Mouse (Mus musculus) MEL (cell line): ENCODE measurements at regions not wholly inside any gene's neighbourhood (a gene's known extent, or its start where the extent isn't known, plus 50 kb on each side); places are given as distances from the start of the nearest gene placed in this dataset.

ENCODE experiments used
- DNase-seq: peaks from one replicate; pipeline ENCODE4 v3.0.0; 2011; ENCODE audit warnings: low read depth, low spot score
- H3K27ac ChIP-seq: 2 replicates; pipeline ENCODE4 v1.5.1; 2012; ENCODE audit warnings: low read depth, mild to moderate bottlenecking, control low read depth, low read length, moderate library complexity; ENCODE audit not compliant: control insufficient read depth
- H3K27me3 ChIP-seq, 2 experiments: fragments of 150-350 bp in 1 of 2; sonication (generic) in 1 of 2; 2 replicates each; pipeline ENCODE4 v1.6.1; 2012; ENCODE audit warnings: low read length in 2 of 2, mild to moderate bottlenecking in 2 of 2, improper control_type of control experiment in 1 of 2, moderate library complexity in 1 of 2; ENCODE audit not compliant: insufficient read depth in 2 of 2, control insufficient read depth in 1 of 2
- H3K36me3 ChIP-seq, 2 experiments: 2 replicates each; pipeline ENCODE4 v1.6.1; 2012 to 2014; ENCODE audit warnings: low read length in 2 of 2, improper control_type of control experiment in 1 of 2, inconsistent platforms in 1 of 2, mild to moderate bottlenecking in 1 of 2; ENCODE audit not compliant: insufficient read depth in 2 of 2, control insufficient read depth in 1 of 2
- H3K4me1 ChIP-seq, 2 experiments: fragments of 150-350 bp in 1 of 2; sonication (generic) in 1 of 2; 2 replicates each; pipeline ENCODE4 v1.6.1; 2012; ENCODE audit warnings: low read length in 2 of 2, improper control_type of control experiment in 1 of 2, mild to moderate bottlenecking in 1 of 2; ENCODE audit not compliant: insufficient read depth in 2 of 2, control insufficient read depth in 1 of 2
- H3K4me3 ChIP-seq, 2 experiments: fragments of 150-350 bp in 1 of 2; sonication (generic) in 1 of 2; 2 replicates each; pipeline ENCODE4 v1.5.1; 2012; ENCODE audit warnings: low read depth in 2 of 2, low read length in 2 of 2, mild to moderate bottlenecking in 2 of 2, moderate library complexity in 2 of 2, control low read depth in 1 of 2, improper control_type of control experiment in 1 of 2; ENCODE audit not compliant: control insufficient read depth in 1 of 2, insufficient read depth in 1 of 2
- H3K79me2 ChIP-seq: 2 replicates; pipeline ENCODE4 v1.6.1; 2012; ENCODE audit warnings: mild to moderate bottlenecking, low read length, moderate library complexity; ENCODE audit not compliant: control insufficient read depth, poor library complexity, insufficient read depth
- H3K9ac ChIP-seq: 2 replicates; pipeline ENCODE4 v1.6.1; 2012; ENCODE audit warnings: low read depth, mild to moderate bottlenecking, control low read depth, low read length, moderate library complexity; ENCODE audit not compliant: control insufficient read depth, poor library complexity, severe bottlenecking
- H3K9me3 ChIP-seq: fragments of 150-350 bp; sonication (generic); replicated peaks from 2 replicates; pipeline ENCODE4 v1.6.1; 2012; ENCODE audit warnings: mild to moderate bottlenecking, low read length, improper control_type of control experiment, moderate library complexity; ENCODE audit not compliant: insufficient read depth
- CHD1 ChIP-seq: IDR thresholded peaks from 2 replicates; pipeline ENCODE4 v1.6.1; 2012; ENCODE audit warnings: low read depth, mild to moderate bottlenecking, inconsistent platforms, low read length, improper control_type of control experiment
- CTCF ChIP-seq, 3 experiments: IDR thresholded peaks in 2 of 3; conservative IDR thresholded peaks in 1 of 3; 2 replicates each; pipeline ENCODE4 v1.5.1; 2011 to 2012; ENCODE audit warnings: low read length in 3 of 3, low read depth in 2 of 3, mild to moderate bottlenecking in 2 of 3, improper control_type of control experiment in 1 of 3, inconsistent platforms in 1 of 3, mixed read lengths in 1 of 3, moderate library complexity in 1 of 3; ENCODE audit not compliant: control insufficient read depth in 1 of 3, insufficient read depth in 1 of 3, poor library complexity in 1 of 3, severe bottlenecking in 1 of 3
- E2F4 ChIP-seq: IDR thresholded peaks from 2 replicates; pipeline ENCODE4 v1.6.1; 2011; ENCODE audit warnings: low read depth, low read length, improper control_type of control experiment, borderline replicate concordance
- ETS1 ChIP-seq: IDR thresholded peaks from 2 replicates; pipeline ENCODE4 v1.6.1; 2012; ENCODE audit warnings: low read depth, mild to moderate bottlenecking, inconsistent platforms, low read length, improper control_type of control experiment, moderate library complexity
- HCFC1 ChIP-seq: IDR thresholded peaks from 2 replicates; pipeline ENCODE4 v1.6.1; 2012; ENCODE audit warnings: low read depth, mild to moderate bottlenecking, inconsistent platforms, low read length, improper control_type of control experiment, moderate library complexity
- JUND ChIP-seq: IDR thresholded peaks from 2 replicates; pipeline ENCODE4 v1.6.1; 2011; ENCODE audit warnings: low read depth, mild to moderate bottlenecking, improper control_type of control experiment, low read length
- KAT2A ChIP-seq: conservative IDR thresholded peaks from 2 replicates; pipeline ENCODE4 v1.6.1; 2012; ENCODE audit warnings: low read depth, low read length, improper control_type of control experiment, inconsistent platforms
- MAZ ChIP-seq: IDR thresholded peaks from 2 replicates; pipeline ENCODE4 v1.6.1; 2012; ENCODE audit warnings: low read depth, mild to moderate bottlenecking, inconsistent platforms, low read length, improper control_type of control experiment
- MEF2A ChIP-seq: IDR thresholded peaks from 2 replicates; pipeline ENCODE4 v1.6.1; 2014; ENCODE audit warnings: low read depth, mild to moderate bottlenecking, inconsistent platforms, low read length, improper control_type of control experiment; ENCODE audit not compliant: poor library complexity, insufficient replicate concordance, severe bottlenecking; ENCODE audit errors: extremely low read depth
- MXI1 ChIP-seq: IDR thresholded peaks from 2 replicates; pipeline ENCODE4 v1.6.1; 2011; ENCODE audit warnings: mild to moderate bottlenecking, low read depth, low read length, improper control_type of control experiment
- MYB ChIP-seq: IDR thresholded peaks from 2 replicates; pipeline ENCODE4 v1.6.1; 2011; ENCODE audit warnings: mild to moderate bottlenecking, low read depth, low read length, improper control_type of control experiment
- NELFE ChIP-seq: IDR thresholded peaks from 2 replicates; pipeline ENCODE4 v1.6.1; 2011; ENCODE audit warnings: low read depth, low read length, improper control_type of control experiment
- POLR2A ChIP-seq, 2 experiments: IDR thresholded peaks; 2 replicates each; pipeline ENCODE4 v1.6.1; 2011 to 2012; ENCODE audit warnings: low read length in 2 of 2, mild to moderate bottlenecking in 2 of 2, control low read depth in 1 of 2, improper control_type of control experiment in 1 of 2, low read depth in 1 of 2, moderate library complexity in 1 of 2; ENCODE audit not compliant: control insufficient read depth in 1 of 2, insufficient read depth in 1 of 2, poor library complexity in 1 of 2
- POLR2AphosphoS2 ChIP-seq: IDR thresholded peaks from 2 replicates; pipeline ENCODE4 v1.6.1; 2011; ENCODE audit warnings: low read length, improper control_type of control experiment
- POLR2AphosphoS5 ChIP-seq: IDR thresholded peaks from 2 replicates; pipeline ENCODE4 v1.6.1; 2012; ENCODE audit warnings: low read depth, borderline replicate concordance, mild to moderate bottlenecking, inconsistent platforms, low read length, moderate library complexity, mixed read lengths
- RAD21 ChIP-seq: IDR thresholded peaks from 2 replicates; pipeline ENCODE4 v1.6.1; 2011; ENCODE audit warnings: mild to moderate bottlenecking, low read depth, low read length, improper control_type of control experiment
- SIN3A ChIP-seq: IDR thresholded peaks from 2 replicates; pipeline ENCODE4 v1.6.1; 2012; ENCODE audit warnings: low read length, improper control_type of control experiment, inconsistent platforms
- TAL1 ChIP-seq: IDR thresholded peaks from 2 replicates; pipeline ENCODE4 v1.6.1; 2012; ENCODE audit warnings: mild to moderate bottlenecking, inconsistent platforms, low read length, moderate library complexity, mixed read lengths
- TBP ChIP-seq: IDR thresholded peaks from 2 replicates; pipeline ENCODE4 v1.8.0; 2011; ENCODE audit warnings: low read depth, low read length, improper control_type of control experiment
- TCF12 ChIP-seq: IDR thresholded peaks from 2 replicates; pipeline ENCODE4 v1.6.1; 2014; ENCODE audit warnings: low read depth, mild to moderate bottlenecking, inconsistent platforms, low read length, improper control_type of control experiment, moderate library complexity
- UBTF ChIP-seq: IDR thresholded peaks from 2 replicates; pipeline ENCODE4 v1.6.1; 2012; ENCODE audit warnings: low read depth, mild to moderate bottlenecking, inconsistent platforms, low read length, improper control_type of control experiment, moderate library complexity, borderline replicate concordance; ENCODE audit not compliant: insufficient read depth
- USF1 ChIP-seq: IDR thresholded peaks from 2 replicates; pipeline ENCODE4 v1.6.1; 2014; ENCODE audit warnings: low read depth, mild to moderate bottlenecking, inconsistent platforms, low read length, improper control_type of control experiment, moderate library complexity
- ZKSCAN1 ChIP-seq: IDR thresholded peaks from 2 replicates; pipeline ENCODE4 v1.6.1; 2012; ENCODE audit warnings: low read depth, mild to moderate bottlenecking, inconsistent platforms, low read length, improper control_type of control experiment, moderate library complexity
- ZNF384 ChIP-seq: IDR thresholded peaks from 2 replicates; pipeline ENCODE4 v1.6.1; 2012; ENCODE audit warnings: low read depth, mild to moderate bottlenecking, inconsistent platforms, low read length, improper control_type of control experiment

- Histone ChIP-seq H3K9me3 (no peaks in the 10 kb centered on the region), H3K4me1 (no peaks in the 10 kb centered on the region), H3K79me2 (no peaks in the 10 kb centered on the region), H3K27me3 (no peaks in the 10 kb centered on the region), H3K27ac (no peak overlapping the region), H3K36me3 (no peaks in the 10 kb centered on the region), H3K9ac (no peak overlapping the region), H3K4me3 (no peak overlapping the region)
- TF ChIP-seq CTCF (IDR thresholded peaks at IDR 0.05 in 2 of 3, conservative IDR thresholded peaks at IDR 0.05 in 1 of 3; ENCODE audit: control insufficient read depth in 1 of 3, insufficient read depth in 1 of 3, low read depth in 2 of 3, low read length in 3 of 3, poor library complexity in 1 of 3, severe bottlenecking in 1 of 3) (no peak), MYB (no peak), USF1 (no peak), SIN3A (no peak), MXI1 (no peak), TCF12 (no peak), RAD21 (no peak), MAZ (no peak), JUND (no peak), POLR2AphosphoS2 (no peak), ZKSCAN1 (no peak), UBTF (no peak), E2F4 (no peak), HCFC1 (no peak), POLR2A (IDR thresholded peaks at IDR 0.05; ENCODE audit: control insufficient read depth in 1 of 2, insufficient read depth in 1 of 2, low read depth in 1 of 2, low read length in 2 of 2, poor library complexity in 1 of 2) (no peak), NELFE (no peak), CHD1 (no peak)
- DNase-seq: no peak
Measured at GRCm38 (mm10) chr5:133566506-133566905, 533.0 kb upstream of the Castor2 start.

GRCm38 (mm10) chr5:133550657-133551056, 548.9 kb upstream of the Castor2 start:
- no peaks in the 10 kb centered on the region for H3K36me3 ChIP-seq
- no peak overlapping the region for H3K27ac ChIP-seq
- TF ChIP-seq ZNF384 (no peak), MAZ (no peak), MXI1 (no peak), HCFC1 (no peak), POLR2AphosphoS5 (no peak), TBP (no peak), ETS1 (no peak), KAT2A (no peak), POLR2A (IDR thresholded peaks at IDR 0.05; ENCODE audit: control insufficient read depth in 1 of 2, insufficient read depth in 1 of 2, low read depth in 1 of 2, low read length in 2 of 2, poor library complexity in 1 of 2) (no peak), MEF2A (no peak), ZKSCAN1 (no peak), RAD21 (no peak), TAL1 (no peak), CHD1 (no peak), UBTF (no peak), USF1 (no peak)
- DNase-seq: no peak
- H3K4me3 ChIP-seq: no peak overlapping the region
- no peaks in the 10 kb centered on the region for H3K79me2 ChIP-seq
- no peaks in the 10 kb centered on the region for H3K27me3 ChIP-seq
- H3K9me3 ChIP-seq: no peaks in the 10 kb centered on the region
- no peak overlapping the region for H3K9ac ChIP-seq
- H3K4me1 ChIP-seq: no peaks in the 10 kb centered on the region
